Mouse (Mus musculus): ENCODE measurements at regions not wholly inside any gene's neighbourhood (a gene's known extent, or its start where the extent isn't known, plus 50 kb on each side); places are given as distances from the start of the nearest gene placed in this dataset.

- Histone ChIP-seq H3K4me2 (replicated peaks; ENCODE audit: low read depth, low read length, severe bottlenecking) (no peak overlapping the region), H3K9ac (ENCODE audit: low read depth, low read length, severe bottlenecking) (no peak overlapping the region), H3K36me3 (ENCODE audit: control insufficient read depth, insufficient read depth, low read length) (no peaks in the 10 kb centered on the region), H3K27me3 (ENCODE audit: control insufficient read depth, insufficient read depth, low read length) (no peaks in the 10 kb centered on the region), H3K4me1 (ENCODE audit: control insufficient read depth, insufficient read depth, low read length) (peaks cover 17% of the 10 kb centered on the region), H3K9me3 (ENCODE audit: control insufficient read depth, low read length) (no peaks in the 10 kb centered on the region), H3K4me3 (replicated peaks; ENCODE audit: low read length) (no peak overlapping the region), H3K27ac (replicated peaks; ENCODE audit: low read depth, low read length) (no peak overlapping the region)
- 26% methylated on average over 5 of the region's 5 CpGs for WGBS
- no peak for TF ChIP-seq POLR2A (IDR thresholded peaks at IDR 0.05; ENCODE audit: borderline replicate concordance, extremely low read depth, insufficient read depth, insufficient read length)
- ATAC-seq (ENCODE audit: low FRiP score, low read depth) (peak; percentile 79), DNase-seq (ENCODE audit: low spot score) (peak; percentile 58)
These were observed 265.7 kb downstream of the Lyplal1 start for GRCm38 (mm10) chr1:185851262-185851893.

- DNase-seq (ENCODE audit: low spot score) (no peak), ATAC-seq (ENCODE audit: low FRiP score, low read depth) (no peak)
- Histone ChIP-seq H3K9me3 (ENCODE audit: control insufficient read depth, low read length) (no peaks in the 10 kb centered on the region), H3K4me2 (replicated peaks; ENCODE audit: low read depth, low read length, severe bottlenecking) (no peak overlapping the region), H3K27me3 (ENCODE audit: control insufficient read depth, insufficient read depth, low read length) (no peaks in the 10 kb centered on the region; the same call in 1 of the 2 replicates), H3K27ac (replicated peaks; ENCODE audit: low read depth, low read length) (no peak overlapping the region), H3K4me3 (replicated peaks; ENCODE audit: low read length) (no peak overlapping the region), H3K36me3 (ENCODE audit: control insufficient read depth, insufficient read depth, low read length) (no peaks in the 10 kb centered on the region), H3K4me1 (ENCODE audit: control insufficient read depth, insufficient read depth, low read length) (no peaks in the 10 kb centered on the region), H3K9ac (ENCODE audit: low read depth, low read length, severe bottlenecking) (no peak overlapping the region)
- 87% methylated on average over 4 of the region's 4 CpGs for whole genome bisulfite sequencing
- no peak for TF ChIP-seq POLR2A (IDR thresholded peaks at IDR 0.05; ENCODE audit: borderline replicate concordance, extremely low read depth, insufficient read depth, insufficient read length)
These were observed 255.4 kb downstream of the Lyplal1 start for GRCm38 (mm10) chr1:185861692-185862091.

GRCm38 (mm10) chr1:185865945-185866344 lies 251.2 kb downstream of the Lyplal1 start:
- WGBS = 65% methylated on average over 11 of the region's 11 CpGs
- no peak for ATAC-seq (ENCODE audit: low FRiP score, low read depth)

GRCm38 (mm10) chr1:185866612-185867011 lies 250.5 kb downstream of the Lyplal1 start:
- Histone ChIP-seq H3K27ac (replicated peaks; ENCODE audit: low read depth, low read length) (no peak overlapping the region), H3K4me3 (replicated peaks; ENCODE audit: low read length) (no peak overlapping the region), H3K4me2 (replicated peaks; ENCODE audit: low read depth, low read length, severe bottlenecking) (no peak overlapping the region), H3K27me3 (ENCODE audit: control insufficient read depth, insufficient read depth, low read length) (no peaks in the 10 kb centered on the region; the same call in 1 of the 2 replicates), H3K36me3 (ENCODE audit: control insufficient read depth, insufficient read depth, low read length) (no peaks in the 10 kb centered on the region), H3K9me3 (ENCODE audit: control insufficient read depth, low read length) (no peaks in the 10 kb centered on the region), H3K9ac (ENCODE audit: low read depth, low read length, severe bottlenecking) (no peak overlapping the region), H3K4me1 (ENCODE audit: control insufficient read depth, insufficient read depth, low read length) (no peaks in the 10 kb centered on the region)
- DNase-seq (ENCODE audit: low spot score) (no peak), ATAC-seq (ENCODE audit: low FRiP score, low read depth) (no peak)
- no peak for TF ChIP-seq POLR2A (IDR thresholded peaks at IDR 0.05; ENCODE audit: borderline replicate concordance, extremely low read depth, insufficient read depth, insufficient read length)
- WGBS = 87% methylated on average over 6 of the region's 6 CpGs

More at GRCm38 (mm10) chr1:185865945-185866344, 251.2 kb downstream of the Lyplal1 start:
- H3K4me1 ChIP-seq (ENCODE audit: control insufficient read depth, insufficient read depth, low read length) = no peaks in the 10 kb centered on the region
- H3K4me2 ChIP-seq (replicated peaks; ENCODE audit: low read depth, low read length, severe bottlenecking) = no peak overlapping the region
- H3K36me3 ChIP-seq (ENCODE audit: control insufficient read depth, insufficient read depth, low read length) = no peaks in the 10 kb centered on the region
- no peaks in the 10 kb centered on the region for H3K9me3 ChIP-seq (ENCODE audit: control insufficient read depth, low read length)
- DNase-seq (ENCODE audit: low spot score) = no peak
- no peak overlapping the region for H3K4me3 ChIP-seq (replicated peaks; ENCODE audit: low read length)
- H3K27me3 ChIP-seq (ENCODE audit: control insufficient read depth, insufficient read depth, low read length) = no peaks in the 10 kb centered on the region; the same call in 1 of the 2 replicates
- no peak for TF ChIP-seq POLR2A (IDR thresholded peaks at IDR 0.05; ENCODE audit: borderline replicate concordance, extremely low read depth, insufficient read depth, insufficient read length)
- H3K27ac ChIP-seq (replicated peaks; ENCODE audit: low read depth, low read length) = no peak overlapping the region
- no peak overlapping the region for H3K9ac ChIP-seq (ENCODE audit: low read depth, low read length, severe bottlenecking)

- WGBS = 84% methylated on average over 4 of the region's 4 CpGs
- no peak for ATAC-seq (ENCODE audit: low FRiP score, low read depth)
- TF ChIP-seq POLR2A (IDR thresholded peaks at IDR 0.05; ENCODE audit: borderline replicate concordance, extremely low read depth, insufficient read depth, insufficient read length) = no peak
These were observed 250.1 kb downstream of the Lyplal1 start for GRCm38 (mm10) chr1:185867018-185867417.

More at GRCm38 (mm10) chr1:185867018-185867417, 250.1 kb downstream of the Lyplal1 start:
- Histone ChIP-seq H3K4me3 (replicated peaks; ENCODE audit: low read length) (no peak overlapping the region), H3K36me3 (ENCODE audit: control insufficient read depth, insufficient read depth, low read length) (no peaks in the 10 kb centered on the region), H3K4me1 (ENCODE audit: control insufficient read depth, insufficient read depth, low read length) (no peaks in the 10 kb centered on the region), H3K4me2 (replicated peaks; ENCODE audit: low read depth, low read length, severe bottlenecking) (no peak overlapping the region), H3K9me3 (ENCODE audit: control insufficient read depth, low read length) (no peaks in the 10 kb centered on the region), H3K27me3 (ENCODE audit: control insufficient read depth, insufficient read depth, low read length) (no peaks in the 10 kb centered on the region; the same call in 1 of the 2 replicates), H3K9ac (ENCODE audit: low read depth, low read length, severe bottlenecking) (no peak overlapping the region), H3K27ac (replicated peaks; ENCODE audit: low read depth, low read length) (no peak overlapping the region)
- DNase-seq (ENCODE audit: low spot score) = no peak
